ENCODE assay signal across 7 mouse cellular contexts in genomic region chr12:79297121-79297576, GRCm38 (mm10). TPM values are rescaled to one million over a fixed set of nuclear protein-coding genes. Genes with fewer than 3 reads are reported as not detected.
DNase-seq lines count a peak whose midpoint lies in the region; ATAC-seq lines count a peak whose summit lies in the region.

Rad51b (plus strand) TSS chr12:79297282.

- peak within 1 kb of the TSS; percentile 66 for H3K9ac ChIP-seq in intestine, embryonic 14.5 days (ENCODE audit: low read length)

- intact Hi-C loops in left cerebral cortex, postnatal 14 days (cut with DNase I) = no loop called here

- under 1% methylated on average over 21 of the region's 21 CpGs for WGBS in intestine, embryonic 14.5 days

- ATAC-seq in intestine, embryonic 14.5 days (replicated peaks; ENCODE audit: low FRiP score, low TSS enrichment, low read depth) = peak; percentile 75

- peak; percentile 85 for DNase-seq in adrenal gland, adult 2 months
- DNase-seq in embryo, embryonic 11 days = peak; percentile 93
- DNase-seq in gastrocnemius, postnatal 25 days = peak; percentile 75
- peak; percentile 88 for DNase-seq in intestine, embryonic 14.5 days (ENCODE audit: low spot score)
- peak; percentile 76 to 85 for DNase-seq in left cerebral cortex, postnatal 14 days (ENCODE audit: low spot score in 2 of 2)
- peak; percentile 89 for DNase-seq in mesoderm, embryonic 11.5 days (ENCODE audit: low read depth, low spot score)
- DNase-seq in right cerebral cortex, postnatal 36 days (ENCODE audit: low spot score in 2 of 2) = peak; percentile 55 to 73

- peaks cover 13% of the 10 kb centered on the region; the same call in 1 of the 2 replicates for H3K4me1 ChIP-seq in intestine, embryonic 14.5 days (replicated peaks; ENCODE audit: control insufficient read depth, insufficient read depth, low read length)

- peak within 1 kb of the TSS; percentile 55 for H3K4me3 ChIP-seq in intestine, embryonic 14.5 days (ENCODE audit: low read depth, low read length)

- H3K27ac ChIP-seq in intestine, embryonic 14.5 days (ENCODE audit: low read depth) = peak within 1 kb of the TSS; percentile 48

- H3K9me3 ChIP-seq in intestine, embryonic 14.5 days (ENCODE audit: control insufficient read depth, low read length) = no peaks in the 10 kb centered on the region

- peaks cover 12% of the 10 kb centered on the region; the same call in 1 of the 2 replicates for H3K36me3 ChIP-seq in intestine, embryonic 14.5 days (ENCODE audit: control insufficient read depth, insufficient read depth, low read length)

- peak within 1 kb of the TSS; percentile 59 for H3K4me2 ChIP-seq in intestine, embryonic 14.5 days (ENCODE audit: low read length)

- no peaks in the 10 kb centered on the region for H3K27me3 ChIP-seq in intestine, embryonic 14.5 days (replicated peaks; ENCODE audit: control insufficient read depth, insufficient read depth, low read length)

RNA-seq across cellular contexts. Expression of gene Rad51b, which starts in this region (rescaled TPM):
- under 1 TPM; 0.45 to 0.49 TPM for total RNA-seq in adrenal gland, adult 2 months (2021)
- 0.07 and 0.08 TPM in 2 replicates for polyA plus RNA-seq in adrenal gland, adult 2 months (2012; rRNA removed)
- under 1 TPM in 1 of 2 experiments, not detected in 1; 0.13 TPM for total RNA-seq in gastrocnemius, postnatal 25 days (2021)
- 10.0 and 10.3 TPM in 2 replicates for polyA plus RNA-seq in intestine, embryonic 14.5 days (2014; fragmentation: Nextera tagmentation; extraction: Ambion mirVana)
- total RNA-seq in left cerebral cortex, postnatal 14 days (2021) = under 1 TPM in 1 of 2 experiments, not detected in 1; 0.17 TPM

Comparison
In these comparisons a context has a peak if more than half of its experiments do, and no peak if none do; other contexts are left out.
1. Peak in every context shown above with its lines: DNase-seq, ATAC-seq, H3K4me3 ChIP-seq and H3K27ac ChIP-seq.
2. RNA of gene Rad51b (polyA plus RNA-seq): 10.0 to 10.3 TPM in intestine, embryonic 14.5 days; 0.07 to 0.08 TPM in adrenal gland, adult 2 months; every median in the first group is over 10 times any median in the second.
3. Peak in DNase-seq in adrenal gland, adult 2 months; RNA of the gene not detected or under 1 TPM.
4. Peak in DNase-seq in gastrocnemius, postnatal 25 days; RNA of the gene not detected or under 1 TPM.
5. Peak in DNase-seq in left cerebral cortex, postnatal 14 days; RNA of the gene not detected or under 1 TPM.